Mouse (Mus musculus): ENCODE measurements at regions not wholly inside any gene's neighbourhood (a gene's known extent, or its start where the extent isn't known, plus 50 kb on each side); places are given as distances from the start of the nearest gene placed in this dataset.
A peak's percentile ranks its signal among the peaks of the same experiment; 100 is the strongest.

- Histone ChIP-seq H3K27me3 (replicated peaks; ENCODE audit: control insufficient read depth, insufficient read depth, low read length) (no peaks in the 10 kb centered on the region), H3K4me2 (replicated peaks; ENCODE audit: low read depth) (no peak overlapping the region), H3K36me3 (ENCODE audit: control insufficient read depth, insufficient read depth) (no peaks in the 10 kb centered on the region), H3K27ac (ENCODE audit: low read depth, low read length) (no peak overlapping the region), H3K9ac (ENCODE audit: low read depth, low read length) (no peak overlapping the region), H3K4me3 (ENCODE audit: low read depth, low read length) (no peak overlapping the region), H3K9me3 (ENCODE audit: control insufficient read depth) (no peaks in the 10 kb centered on the region), H3K4me1 (replicated peaks; ENCODE audit: control insufficient read depth, insufficient read depth, low read length) (0 out of 2 replicates have a peak, but pooled peaks cover 3% of the 10 kb centered on the region)
- ATAC-seq, result peak; percentile 46; the same call in 1 of the 2 replicates
- no peak for TF ChIP-seq CTCF (IDR thresholded peaks at IDR 0.05; ENCODE audit: low read depth)
- 40% methylated on average over 4 of the region's 4 CpGs for WGBS
Observed at GRCm38 (mm10) chr16:29782441-29782840, 203.3 kb downstream of the Opa1 start.

DNA sequence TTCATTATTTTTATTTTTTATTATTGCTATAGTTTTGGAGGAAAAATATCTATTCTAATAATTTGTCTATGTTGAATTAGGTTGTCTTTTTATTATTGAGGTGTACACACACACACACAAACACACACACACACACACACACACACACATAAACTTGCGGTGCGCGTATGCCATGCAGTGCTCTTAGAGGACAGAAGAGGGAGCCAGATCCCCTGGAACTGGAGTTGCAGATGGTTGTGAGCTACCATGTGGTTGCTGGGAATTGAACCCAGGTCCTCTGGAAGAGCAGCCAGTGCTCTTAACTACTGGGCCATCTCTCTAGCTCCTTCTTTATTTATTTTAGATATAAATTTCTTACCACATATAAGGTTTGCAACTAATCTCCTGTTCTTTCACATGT is 206.0 kb downstream of the Opa1 start:
- 98% methylated on average over 3 of the region's 3 CpGs for WGBS
- no peak overlapping the region for H3K4me2 ChIP-seq (replicated peaks; ENCODE audit: low read depth)
- peaks cover 11% of the 10 kb centered on the region; the same call in 1 of the 2 replicates for H3K4me1 ChIP-seq (replicated peaks; ENCODE audit: control insufficient read depth, insufficient read depth, low read length)
- no peaks in the 10 kb centered on the region for H3K36me3 ChIP-seq (ENCODE audit: control insufficient read depth, insufficient read depth)
- ATAC-seq, result no peak
- H3K27me3 ChIP-seq (replicated peaks; ENCODE audit: control insufficient read depth, insufficient read depth, low read length), result no peaks in the 10 kb centered on the region
- H3K4me3 ChIP-seq (ENCODE audit: low read depth, low read length), result no peak overlapping the region
- no peaks in the 10 kb centered on the region for H3K9me3 ChIP-seq (ENCODE audit: control insufficient read depth)
- H3K9ac ChIP-seq (ENCODE audit: low read depth, low read length), result no peak overlapping the region
- peak; percentile 55 for TF ChIP-seq CTCF (IDR thresholded peaks at IDR 0.05; ENCODE audit: low read depth)
- no peak overlapping the region for H3K27ac ChIP-seq (ENCODE audit: low read depth, low read length)

GRCm38 (mm10) chr16:29786540-29786939 is 207.4 kb downstream of the Opa1 start:
- WGBS, result 91% methylated on average over 8 of the region's 8 CpGs
- ATAC-seq, result no peak

DNA sequence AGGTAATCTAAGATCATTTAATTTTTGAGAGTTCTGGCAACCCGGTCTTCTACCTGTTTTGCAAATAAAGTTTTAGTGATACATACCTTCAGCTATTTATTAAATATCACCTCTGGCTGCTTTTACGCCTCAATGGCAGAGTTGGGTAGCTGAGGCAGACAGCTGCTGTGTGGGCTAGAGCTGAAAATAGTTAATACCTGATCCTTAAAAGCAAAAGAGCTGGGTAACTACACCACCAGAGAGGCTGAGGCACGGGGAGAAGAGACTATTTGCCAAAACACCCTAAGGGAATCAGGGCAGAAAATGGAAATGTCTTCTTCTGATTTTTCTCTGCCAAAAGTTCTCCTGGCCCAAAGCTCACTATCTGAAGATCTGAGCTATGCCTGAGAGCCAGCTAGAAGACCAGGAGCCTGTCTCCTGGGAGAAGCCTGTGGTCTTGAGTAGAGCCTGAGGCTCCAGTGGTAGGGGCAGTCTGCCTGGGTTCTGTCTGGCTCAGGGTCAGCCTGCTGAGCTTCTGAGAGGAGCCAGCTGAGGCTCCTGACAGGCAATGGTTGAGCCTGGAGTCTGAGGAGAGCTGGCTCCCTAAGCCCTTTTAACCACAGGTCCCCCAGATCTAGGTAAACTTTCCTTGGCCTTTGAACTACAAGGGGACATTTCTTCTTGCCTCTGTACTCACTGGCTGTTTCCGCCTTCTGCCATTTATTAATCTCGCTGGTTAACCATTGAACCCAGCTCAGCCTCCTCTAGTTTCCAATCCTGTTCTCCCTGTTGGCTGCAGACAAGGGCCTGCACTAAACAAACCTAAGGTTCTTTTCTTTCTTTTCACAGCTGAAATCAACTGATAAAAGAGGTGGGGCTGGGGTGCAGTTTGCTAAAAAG is 208.7 kb downstream of the Opa1 start:
- TF ChIP-seq CTCF (IDR thresholded peaks at IDR 0.05; ENCODE audit: low read depth), result no peak
- no peaks in the 10 kb centered on the region for H3K36me3 ChIP-seq (ENCODE audit: control insufficient read depth, insufficient read depth)
- no peaks in the 10 kb centered on the region for H3K27me3 ChIP-seq (replicated peaks; ENCODE audit: control insufficient read depth, insufficient read depth, low read length)
- peak overlapping the region; percentile 48 for H3K4me2 ChIP-seq (replicated peaks; ENCODE audit: low read depth)
- H3K27ac ChIP-seq (ENCODE audit: low read depth, low read length), result peak overlapping the region; percentile 94
- H3K9ac ChIP-seq (ENCODE audit: low read depth, low read length), result peak overlapping the region; percentile 38; the same call in 1 of the 2 replicates
- H3K4me1 ChIP-seq (replicated peaks; ENCODE audit: control insufficient read depth, insufficient read depth, low read length), result peaks cover 11% of the 10 kb centered on the region; the same call in 1 of the 2 replicates
- WGBS, result 36% methylated on average over 5 of the region's 5 CpGs
- peak; percentile 89 for ATAC-seq
- no peaks in the 10 kb centered on the region for H3K9me3 ChIP-seq (ENCODE audit: control insufficient read depth)
- H3K4me3 ChIP-seq (ENCODE audit: low read depth, low read length), result no peak overlapping the region

More at GRCm38 (mm10) chr16:29786540-29786939, 207.4 kb downstream of the Opa1 start:
- Histone ChIP-seq H3K36me3 (ENCODE audit: control insufficient read depth, insufficient read depth) (no peaks in the 10 kb centered on the region), H3K9me3 (ENCODE audit: control insufficient read depth) (no peaks in the 10 kb centered on the region), H3K27me3 (replicated peaks; ENCODE audit: control insufficient read depth, insufficient read depth, low read length) (no peaks in the 10 kb centered on the region), H3K4me2 (replicated peaks; ENCODE audit: low read depth) (no peak overlapping the region), H3K9ac (ENCODE audit: low read depth, low read length) (no peak overlapping the region), H3K4me3 (ENCODE audit: low read depth, low read length) (no peak overlapping the region), H3K4me1 (replicated peaks; ENCODE audit: control insufficient read depth, insufficient read depth, low read length) (peaks cover 11% of the 10 kb centered on the region; the same call in 1 of the 2 replicates), H3K27ac (ENCODE audit: low read depth, low read length) (no peak overlapping the region)
- no peak for TF ChIP-seq CTCF (IDR thresholded peaks at IDR 0.05; ENCODE audit: low read depth)

GRCm38 (mm10) chr16:29790064-29790463 is 210.9 kb downstream of the Opa1 start:
- no peak overlapping the region for H3K9ac ChIP-seq (ENCODE audit: low read depth, low read length)
- no peak overlapping the region for H3K4me2 ChIP-seq (replicated peaks; ENCODE audit: low read depth)
- H3K4me3 ChIP-seq (ENCODE audit: low read depth, low read length), result no peak overlapping the region
- no peaks in the 10 kb centered on the region for H3K27me3 ChIP-seq (replicated peaks; ENCODE audit: control insufficient read depth, insufficient read depth, low read length)
- WGBS, result 94% methylated on average over 3 of the region's 3 CpGs
- no peaks in the 10 kb centered on the region for H3K36me3 ChIP-seq (ENCODE audit: control insufficient read depth, insufficient read depth)
- no peaks in the 10 kb centered on the region for H3K9me3 ChIP-seq (ENCODE audit: control insufficient read depth)
- no peak for TF ChIP-seq CTCF (IDR thresholded peaks at IDR 0.05; ENCODE audit: low read depth)
- peaks cover 7% of the 10 kb centered on the region; the same call in 1 of the 2 replicates for H3K4me1 ChIP-seq (replicated peaks; ENCODE audit: control insufficient read depth, insufficient read depth, low read length)
- ATAC-seq, result no peak
- no peak overlapping the region for H3K27ac ChIP-seq (ENCODE audit: low read depth, low read length)

GRCm38 (mm10) chr16:29799250-29799649 is 220.1 kb downstream of the Opa1 start:
- Histone ChIP-seq H3K27me3 (replicated peaks; ENCODE audit: control insufficient read depth, insufficient read depth, low read length) (no peaks in the 10 kb centered on the region), H3K9ac (ENCODE audit: low read depth, low read length) (no peak overlapping the region), H3K27ac (ENCODE audit: low read depth, low read length) (no peak overlapping the region), H3K4me1 (replicated peaks; ENCODE audit: control insufficient read depth, insufficient read depth, low read length) (no peaks in the 10 kb centered on the region), H3K9me3 (ENCODE audit: control insufficient read depth) (no peaks in the 10 kb centered on the region), H3K4me3 (ENCODE audit: low read depth, low read length) (no peak overlapping the region), H3K36me3 (ENCODE audit: control insufficient read depth, insufficient read depth) (no peaks in the 10 kb centered on the region), H3K4me2 (replicated peaks; ENCODE audit: low read depth) (no peak overlapping the region)
- ATAC-seq, result no peak
- WGBS, result 47% methylated on average over 3 of the region's 3 CpGs
- no peak for TF ChIP-seq CTCF (IDR thresholded peaks at IDR 0.05; ENCODE audit: low read depth)

All from intestine, postnatal 0 days (tissue).